Mouse (Mus musculus) hindlimb bud, embryonic 11.5 days (tissue): ENCODE measurements around the gene Npr1.

Experiments
- DNase-seq: peaks from one replicate; pipeline ENCODE4 v3.0.0-alpha.2; 2012; ENCODE audit warnings: low read depth, low spot score; ENCODE audit errors: extremely low spot score

Npr1 gene

GRCm38 (mm10) chr3:90465686-90466310 is at the start of gene Npr1:
Gene Npr1, minus strand, starts transcription at chr3:90465866.
- no peak for DNase-seq

DNA sequence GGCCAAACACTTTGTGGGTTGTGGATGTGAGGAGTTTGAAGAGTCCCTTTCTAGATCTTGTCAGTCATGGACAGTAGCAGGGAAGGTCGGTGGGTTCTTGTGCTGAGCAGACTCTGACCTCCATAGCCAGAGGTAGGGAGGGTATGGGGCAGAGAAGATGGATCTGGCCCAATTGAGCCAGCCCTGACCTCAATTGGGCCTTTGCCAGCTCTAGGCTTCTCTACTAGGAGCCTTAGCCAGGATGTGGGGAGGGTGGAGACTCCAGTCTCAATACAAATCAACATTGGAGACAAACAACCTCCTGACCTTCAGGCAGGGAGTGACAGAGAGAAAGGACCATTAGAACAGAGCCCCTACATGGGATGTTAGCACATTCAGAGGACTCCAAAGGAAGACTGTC is 49.6 kb upstream of the Npr1 start:
- no peak for DNase-seq

DNA sequence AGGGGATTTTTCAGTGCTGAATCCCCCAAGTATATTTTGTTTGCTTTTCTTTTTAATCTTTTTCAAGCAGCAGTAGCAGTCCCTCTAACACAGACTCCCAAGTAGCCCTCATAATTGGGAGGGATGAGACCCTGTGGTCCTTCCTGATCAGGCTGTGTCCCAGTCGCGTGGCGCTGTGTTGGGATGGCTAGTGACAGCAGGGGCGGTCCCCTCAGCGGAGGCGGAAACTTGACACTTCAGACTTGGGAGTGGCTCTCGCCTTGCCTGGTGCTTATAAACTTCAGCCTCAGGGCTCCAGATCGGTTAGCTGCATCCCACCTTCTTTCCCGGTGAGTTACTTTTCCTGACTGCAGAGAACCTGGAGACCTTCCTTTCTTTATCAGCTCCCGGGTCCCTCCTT is 49.0 kb upstream of the Npr1 start:
- no peak for DNase-seq

- DNase-seq: no peak
These were observed 48.3 kb upstream of the Npr1 start, which contains the start of the genes S100a1 and S100a13 for GRCm38 (mm10) chr3:90513796-90514590. Gene S100a1, minus strand, starts transcription at chr3:90514392. Gene S100a13, plus strand, starts transcription at chr3:90514435.

DNA sequence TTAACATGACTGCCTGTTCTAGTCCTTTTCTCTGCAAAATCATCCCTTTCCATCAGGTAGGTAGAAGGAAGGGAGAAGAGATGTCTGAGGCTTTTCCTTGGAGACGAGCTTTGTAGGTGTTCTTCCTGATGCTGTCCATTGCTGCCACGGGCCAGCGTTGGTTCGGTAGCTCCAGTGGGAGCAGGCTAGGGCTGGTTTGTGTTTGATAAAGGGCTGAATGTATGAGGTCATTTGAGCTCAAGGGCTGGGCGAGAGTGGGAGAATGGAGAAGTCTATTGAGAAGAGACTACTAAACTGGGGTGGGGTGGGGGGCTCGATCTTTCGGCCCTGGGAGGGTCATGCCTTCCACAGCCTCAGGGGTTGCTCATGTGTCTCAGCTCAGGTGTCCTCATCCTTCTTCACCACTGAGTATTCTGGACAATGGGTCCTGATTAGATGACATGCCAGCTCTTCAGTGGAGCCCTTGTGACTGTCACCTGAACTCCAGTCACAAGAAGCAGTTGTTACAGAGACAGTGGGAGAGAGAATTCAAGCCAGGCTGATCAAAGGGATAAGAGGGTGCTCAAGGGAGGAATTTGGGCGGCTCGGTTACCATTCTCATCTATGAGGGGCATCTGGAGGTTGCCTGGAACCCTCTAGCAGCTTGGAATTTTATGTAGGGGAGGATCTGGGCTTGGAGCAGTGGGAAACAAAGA is 47.4 kb upstream of the Npr1 start:
- DNase-seq: no peak

GRCm38 (mm10) chr3:90512276-90512675 is 46.6 kb upstream of the Npr1 start:
- DNase-seq: no peak

DNA sequence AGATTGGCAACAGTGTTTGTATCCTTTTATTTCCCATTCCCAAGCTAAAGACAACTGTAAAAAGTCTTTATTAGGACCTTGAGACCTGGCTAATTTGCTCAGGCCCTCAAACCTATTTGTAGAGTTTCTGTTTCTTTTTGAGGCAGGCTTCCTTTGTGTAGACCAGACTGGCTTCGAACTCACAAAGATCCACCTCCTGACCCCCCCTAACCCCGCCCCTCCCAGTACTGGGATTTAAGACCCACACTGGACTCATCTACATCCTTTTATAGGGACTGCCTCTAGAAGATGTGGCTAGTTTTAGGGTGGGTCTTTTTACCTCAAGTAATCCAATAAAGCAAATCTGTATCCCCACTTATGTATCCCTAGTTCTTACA is 44.1 kb upstream of the Npr1 start:
- no peak for DNase-seq

DNA sequence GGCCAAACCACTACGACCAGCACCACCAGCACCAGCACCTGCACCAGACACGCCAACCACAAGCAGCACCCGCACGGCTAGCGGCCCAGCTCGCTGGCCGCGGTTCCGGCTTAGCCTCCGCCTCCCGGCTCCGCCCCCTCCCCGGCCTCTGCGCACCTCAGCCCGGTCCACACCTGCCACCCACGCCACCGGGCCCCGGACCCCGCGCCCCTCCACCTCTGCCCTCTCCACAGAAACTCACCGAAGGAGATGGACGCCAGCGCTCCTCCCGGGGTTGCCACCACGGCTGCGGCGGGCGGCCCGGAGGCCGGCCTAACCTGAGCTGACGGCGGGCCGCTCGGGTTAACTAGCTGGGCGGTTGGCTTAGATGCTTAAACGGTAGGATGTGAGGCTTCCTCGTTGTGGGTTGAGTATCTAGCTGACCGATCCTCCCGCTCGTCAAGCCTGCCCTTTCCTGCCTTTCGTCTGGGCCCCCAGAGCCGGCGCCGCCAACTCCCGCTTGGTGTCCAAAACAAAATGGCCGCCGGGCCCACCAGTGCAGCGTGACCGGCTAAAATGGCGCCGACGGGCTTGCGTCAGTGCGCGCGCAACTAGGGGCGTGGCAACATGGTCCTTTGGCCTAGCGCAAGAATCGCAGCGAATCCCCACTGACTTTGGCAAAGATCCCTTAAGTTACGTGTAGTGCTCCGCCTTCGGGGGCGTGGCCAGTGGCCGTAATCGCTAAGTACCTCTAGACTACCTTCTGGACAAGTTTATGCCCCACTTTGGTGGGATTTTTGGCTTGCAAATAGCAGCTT is 43.5 kb upstream of the Npr1 start, which contains the start of gene Chtop:
Gene Chtop, minus strand, starts transcription at position 549 of the 797 bp plus-strand sequence.
- DNase-seq: peak; percentile 96

GRCm38 (mm10) chr3:90508287-90508949 is 42.8 kb upstream of the Npr1 start:
- no peak for DNase-seq

- no peak for DNase-seq
These were observed 40.7 kb upstream of the Npr1 start for GRCm38 (mm10) chr3:90506362-90506761.

DNA sequence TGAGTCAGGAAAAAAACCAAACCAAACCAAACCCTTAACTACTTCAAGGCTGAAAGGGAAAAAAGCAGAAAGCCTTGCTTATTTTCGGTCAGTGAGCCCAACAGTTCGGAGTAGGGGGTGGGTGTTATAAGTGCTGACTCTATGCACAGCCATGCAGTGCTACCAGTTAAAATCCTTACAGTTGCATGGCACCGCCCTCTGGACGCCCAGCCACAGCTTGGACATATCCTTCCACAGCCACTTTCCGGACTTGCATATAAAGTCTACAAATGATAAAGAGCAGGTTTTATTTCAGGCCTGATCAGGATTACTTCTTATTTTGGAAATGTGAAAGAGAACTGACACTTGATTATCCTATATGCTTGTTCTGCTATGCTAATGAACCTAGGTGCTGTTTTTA is 39.5 kb upstream of the Npr1 start:
- DNase-seq: no peak

- DNase-seq: no peak
These were observed 37.8 kb upstream of the Npr1 start for GRCm38 (mm10) chr3:90503444-90503843.

GRCm38 (mm10) chr3:90497597-90497996 is 31.9 kb upstream of the Npr1 start:
- DNase-seq: no peak

- no peak for DNase-seq
These were observed 30.3 kb upstream of the Npr1 start for GRCm38 (mm10) chr3:90495850-90496525.

- no peak for DNase-seq
These were observed 28.3 kb upstream of the Npr1 start for GRCm38 (mm10) chr3:90493831-90494540.

DNA sequence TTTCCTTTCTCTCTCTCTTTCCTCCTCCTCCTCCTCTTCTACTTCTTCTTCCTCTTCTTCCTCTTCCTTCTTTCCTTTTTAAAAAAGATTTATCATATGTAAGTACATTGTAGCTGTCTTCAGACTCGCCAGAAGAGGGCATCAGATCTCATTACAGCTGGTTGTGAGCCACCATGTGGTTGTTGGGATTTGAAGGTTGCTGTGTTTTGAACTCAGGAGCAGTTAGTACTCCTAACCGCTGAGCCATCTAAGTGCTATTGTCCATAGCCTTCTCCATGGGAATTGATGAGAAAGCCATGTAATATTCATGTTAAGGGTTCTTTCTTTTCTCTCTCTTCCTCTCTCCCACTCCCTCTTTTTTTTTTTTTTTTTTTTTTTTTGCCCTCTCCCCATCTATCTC is 25.7 kb upstream of the Npr1 start:
- DNase-seq: no peak

GRCm38 (mm10) chr3:90490696-90491256 is 25.1 kb upstream of the Npr1 start, which contains the start of gene Snapin:
Gene Snapin, minus strand, starts transcription at chr3:90491033.
- peak; percentile 77 for DNase-seq

DNA sequence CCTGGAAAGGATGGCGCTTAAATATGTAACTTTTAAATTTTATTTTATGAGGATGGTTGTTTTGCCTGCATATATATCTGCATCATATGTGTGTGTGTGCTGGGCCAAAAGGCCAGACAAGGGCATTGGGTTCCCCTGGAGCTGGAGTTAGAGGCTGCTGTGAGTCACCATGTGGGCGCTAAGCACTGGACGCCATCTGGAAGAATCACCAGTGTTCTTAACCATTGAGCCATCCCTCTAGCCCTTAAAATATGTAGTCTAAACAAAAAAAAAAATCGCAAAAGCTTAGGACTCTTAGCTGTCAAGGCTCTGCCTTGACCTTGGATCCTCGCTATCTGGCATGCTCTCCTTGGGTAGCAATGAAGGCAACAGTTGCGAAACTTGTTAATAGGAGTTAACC is 22.9 kb upstream of the Npr1 start:
- no peak for DNase-seq

DNA sequence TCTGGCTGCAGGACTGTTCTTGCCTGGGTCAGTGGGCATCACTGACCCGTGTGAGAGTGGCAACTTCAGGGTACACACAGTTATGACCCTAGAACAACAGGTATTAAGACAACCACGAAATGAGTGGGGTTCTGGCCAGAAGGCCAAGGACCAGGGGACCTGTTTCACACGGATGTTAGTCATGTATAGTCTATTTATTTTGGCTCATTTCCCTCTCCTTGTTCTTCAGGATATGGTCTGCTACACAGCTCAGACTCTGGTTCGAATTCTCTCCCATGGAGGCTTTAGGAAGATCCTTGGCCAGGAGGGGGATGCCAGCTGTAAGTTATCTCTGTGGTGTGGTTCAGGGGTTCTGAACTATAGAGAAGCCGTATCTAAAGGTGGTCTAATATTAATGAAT is 21.3 kb upstream of the Npr1 start:
- no peak for DNase-seq
